Mouse (Mus musculus) spleen, adult 2 months (tissue): ENCODE measurements around the gene Abcd2. TPM values are rescaled to one million over a fixed set of nuclear protein-coding genes. Genes with fewer than 3 reads are reported as not detected.

Source experiments
- DNase-seq, 2 experiments: peaks; one replicate each; pipeline versions ENCODE4 v3.0.0 to v3.0.0-alpha.2; 2012 to 2021; ENCODE audit warnings: low spot score in 2 of 2, low read depth in 1 of 2
- H3K27ac ChIP-seq: fragments of 200-500 bp; 2 replicates; pipeline ENCODE4 v1.5.1; 2012; ENCODE audit warnings: low read length, inconsistent platforms; ENCODE audit not compliant: insufficient read depth
- H3K27me3 ChIP-seq: fragments of 200-500 bp; 2 replicates; pipeline ENCODE4 v1.6.1; 2012; ENCODE audit warnings: mild to moderate bottlenecking, moderate library complexity, low read length, inconsistent platforms; ENCODE audit not compliant: control insufficient read depth, insufficient read depth
- H3K36me3 ChIP-seq: fragments of 200-500 bp; 2 replicates; pipeline ENCODE4 v1.6.1; 2012; ENCODE audit warnings: mild to moderate bottlenecking, low read length, inconsistent platforms; ENCODE audit not compliant: control insufficient read depth, insufficient read depth
- H3K4me1 ChIP-seq: fragments of 200-500 bp; 2 replicates; pipeline ENCODE4 v1.6.1; 2011; ENCODE audit warnings: inconsistent platforms; ENCODE audit not compliant: control insufficient read depth, insufficient read depth, insufficient read length
- H3K4me3 ChIP-seq: fragments of 200-500 bp; 2 replicates; pipeline ENCODE4 v1.5.1; 2011; ENCODE audit warnings: mild to moderate bottlenecking, inconsistent platforms; ENCODE audit not compliant: insufficient read depth, insufficient read length; ENCODE audit errors: extremely low read depth
- CTCF ChIP-seq: fragments of 200-500 bp; IDR thresholded peaks from 2 replicates; pipeline ENCODE4 v1.5.1; 2011; ENCODE audit warnings: mild to moderate bottlenecking, inconsistent platforms; ENCODE audit not compliant: insufficient read depth, insufficient read length, insufficient replicate concordance; ENCODE audit errors: extremely low read depth
- POLR2A ChIP-seq: fragments of 200-500 bp; IDR thresholded peaks from 2 replicates; pipeline ENCODE4 v1.6.1; 2011; ENCODE audit warnings: low read depth, low read length, inconsistent platforms
- WGBS: fragments of 180-500 bp; shearing (Covaris S2); methylation state at CpG from one replicate; pipeline ENCODE4 v1.1.7; 2018; 5-methylcytosine and 5-hydroxymethylcytosine counted together
- polyA plus RNA-seq: library from polyadenylated mRNA; depleted of rRNA; stranded (reverse); fragments of >200 nt; gene quantifications from 2 replicates; pipeline ENCODE4 v1.2.3, GENCODE M21; 2012

Abcd2 gene
- polyA plus RNA-seq, 1 experiment, result 0.42 TPM

DNA sequence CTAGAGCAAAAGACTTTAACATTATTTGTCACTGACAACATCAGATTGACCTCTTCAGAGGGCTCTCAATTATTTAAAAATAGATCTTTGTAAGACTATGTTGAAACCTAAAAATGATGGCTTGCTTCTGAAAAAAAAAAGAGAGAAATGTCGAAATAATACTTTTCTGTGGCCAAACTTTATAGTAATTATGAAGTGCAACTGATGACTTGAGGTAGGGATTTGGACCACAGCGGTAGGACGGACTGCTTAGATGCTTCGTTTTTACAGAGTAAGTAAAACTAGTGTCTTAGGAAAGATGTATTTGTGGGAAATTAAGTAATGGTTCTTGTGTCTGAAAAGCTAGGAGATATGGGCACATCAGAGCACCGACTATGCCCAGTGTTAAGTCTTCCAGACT is 30.4 kb downstream of the Abcd2 start:
- no peak for TF ChIP-seq POLR2A
- TF ChIP-seq CTCF, result no peak
- H3K36me3 ChIP-seq, result no peaks in the 10 kb centered on the region
- H3K27me3 ChIP-seq, result no peaks in the 10 kb centered on the region
- no peak overlapping the region for H3K4me3 ChIP-seq
- DNase-seq, result no peak
- no peaks in the 10 kb centered on the region for H3K4me1 ChIP-seq
- no peak overlapping the region for H3K27ac ChIP-seq
- WGBS, result 90% methylated on average over 5 of the region's 5 CpGs

- DNase-seq, result no peak
- no peaks in the 10 kb centered on the region for H3K4me1 ChIP-seq
- H3K4me3 ChIP-seq, result no peak overlapping the region
- no peak overlapping the region for H3K27ac ChIP-seq
- TF ChIP-seq CTCF (no peak), POLR2A (no peak)
- no peaks in the 10 kb centered on the region for H3K27me3 ChIP-seq
- WGBS, result 85% methylated on average over 3 of the region's 3 CpGs
- H3K36me3 ChIP-seq, result no peaks in the 10 kb centered on the region
Observed at GRCm38 (mm10) chr15:91153311-91153710, 38.3 kb downstream of the Abcd2 start.

DNA sequence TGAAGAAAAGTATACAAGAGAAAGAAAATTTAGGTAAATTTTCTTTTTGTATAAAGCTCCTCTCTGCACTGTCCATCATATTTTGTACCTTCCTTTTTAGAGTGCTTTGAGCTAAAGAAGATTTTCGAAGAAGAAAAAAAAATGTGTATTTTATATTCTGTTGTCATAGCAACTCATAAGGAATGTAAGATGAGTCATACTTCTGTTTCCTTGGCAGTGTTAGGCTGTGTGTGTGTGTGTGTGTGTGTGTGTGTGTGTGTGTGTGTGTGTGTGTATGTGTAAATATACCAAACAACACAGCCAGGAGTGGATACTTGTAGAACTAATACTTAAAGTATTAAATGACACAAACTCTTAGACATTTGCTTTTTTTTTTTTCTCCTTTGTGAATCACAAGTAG is 39.0 kb downstream of the Abcd2 start:
- Histone ChIP-seq H3K27ac (no peak overlapping the region), H3K27me3 (no peaks in the 10 kb centered on the region), H3K4me3 (no peak overlapping the region; the same call in 1 of the 2 replicates), H3K36me3 (no peaks in the 10 kb centered on the region), H3K4me1 (no peaks in the 10 kb centered on the region)
- no peak for DNase-seq
- 54% methylated on average over 1 of the region's 1 CpGs for WGBS
- TF ChIP-seq CTCF (no peak), POLR2A (no peak)

DNA sequence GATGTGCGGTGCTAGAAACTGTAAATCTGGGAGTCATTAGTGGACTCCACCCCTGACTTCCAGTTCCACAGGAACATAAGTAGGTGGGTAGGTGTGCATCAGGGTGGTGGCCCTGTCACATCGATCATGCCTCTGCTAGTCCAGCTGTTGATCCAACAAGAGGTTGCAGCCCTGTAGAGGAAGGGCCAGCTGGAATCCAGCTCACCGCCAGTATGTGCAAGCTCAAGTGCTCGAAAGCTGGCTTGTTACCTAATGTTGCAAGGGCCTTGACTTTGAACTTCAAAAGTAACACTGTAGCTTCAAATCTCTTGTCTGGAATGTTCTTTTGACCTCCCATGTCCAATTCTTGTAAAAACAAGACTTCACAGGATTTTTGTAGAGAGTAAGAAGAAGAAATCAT is 67.0 kb downstream of the Abcd2 start:
- 95% methylated on average over 4 of the region's 4 CpGs for WGBS
- TF ChIP-seq POLR2A (no peak), CTCF (no peak)
- no peak for DNase-seq
- no peaks in the 10 kb centered on the region for H3K27me3 ChIP-seq
- H3K4me3 ChIP-seq, result no peak overlapping the region
- H3K36me3 ChIP-seq, result no peaks in the 10 kb centered on the region
- no peaks in the 10 kb centered on the region for H3K4me1 ChIP-seq
- no peak overlapping the region for H3K27ac ChIP-seq

GRCm38 (mm10) chr15:91112555-91113209 is 78.9 kb downstream of the Abcd2 start:
- Histone ChIP-seq H3K4me1 (no peaks in the 10 kb centered on the region), H3K36me3 (no peaks in the 10 kb centered on the region), H3K27me3 (no peaks in the 10 kb centered on the region), H3K4me3 (no peak overlapping the region), H3K27ac (no peak overlapping the region)
- no peak for DNase-seq
- no peak for TF ChIP-seq CTCF
- 81% methylated on average over 7 of the region's 7 CpGs for WGBS

- TF ChIP-seq POLR2A (no peak), CTCF (no peak)
- Histone ChIP-seq H3K27ac (no peak overlapping the region), H3K4me1 (no peaks in the 10 kb centered on the region), H3K27me3 (no peaks in the 10 kb centered on the region), H3K4me3 (no peak overlapping the region), H3K36me3 (no peaks in the 10 kb centered on the region)
- WGBS, result 90% methylated on average over 5 of the region's 5 CpGs
- DNase-seq, result no peak
Observed at GRCm38 (mm10) chr15:91108102-91108659, 83.4 kb downstream of the Abcd2 start.

DNA sequence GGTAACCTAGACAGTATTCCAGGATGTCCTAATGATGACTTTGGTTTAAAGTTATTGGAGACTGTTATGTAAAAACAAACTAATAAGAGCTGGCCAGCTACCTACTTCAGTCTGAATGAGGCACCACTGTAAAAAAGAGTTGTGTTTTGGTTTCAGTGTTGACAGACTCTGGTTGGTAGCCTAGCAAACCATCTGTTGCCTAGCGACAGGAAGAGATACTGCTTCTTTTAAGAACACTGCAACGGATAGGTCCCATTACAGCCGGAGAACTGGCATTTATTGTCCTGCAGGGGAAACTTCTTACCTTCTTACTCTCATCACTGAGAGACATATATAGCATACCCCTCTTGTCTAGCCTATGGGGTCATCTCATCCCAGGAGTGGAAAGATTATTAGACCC is 86.7 kb downstream of the Abcd2 start:
- 78% methylated on average over 3 of the region's 3 CpGs for WGBS
- H3K27ac ChIP-seq, result no peak overlapping the region
- H3K36me3 ChIP-seq, result no peaks in the 10 kb centered on the region
- H3K27me3 ChIP-seq, result no peaks in the 10 kb centered on the region
- no peak for DNase-seq
- no peaks in the 10 kb centered on the region for H3K4me1 ChIP-seq
- TF ChIP-seq CTCF (no peak), POLR2A (no peak)
- no peak overlapping the region for H3K4me3 ChIP-seq
